Mouse (Mus musculus) retina, adult 2 months (tissue): ENCODE results near the gene Pde8a.

ENCODE experiments used
- DNase-seq: peaks from one replicate; pipeline ENCODE4 v3.0.0-alpha.2; 2012; ENCODE audit warnings: low read depth, low spot score

Gene Pde8a

GRCm38 (mm10) chr7:81336432-81336786, 123.0 kb downstream of the Pde8a start:
- no peak for DNase-seq

DNA sequence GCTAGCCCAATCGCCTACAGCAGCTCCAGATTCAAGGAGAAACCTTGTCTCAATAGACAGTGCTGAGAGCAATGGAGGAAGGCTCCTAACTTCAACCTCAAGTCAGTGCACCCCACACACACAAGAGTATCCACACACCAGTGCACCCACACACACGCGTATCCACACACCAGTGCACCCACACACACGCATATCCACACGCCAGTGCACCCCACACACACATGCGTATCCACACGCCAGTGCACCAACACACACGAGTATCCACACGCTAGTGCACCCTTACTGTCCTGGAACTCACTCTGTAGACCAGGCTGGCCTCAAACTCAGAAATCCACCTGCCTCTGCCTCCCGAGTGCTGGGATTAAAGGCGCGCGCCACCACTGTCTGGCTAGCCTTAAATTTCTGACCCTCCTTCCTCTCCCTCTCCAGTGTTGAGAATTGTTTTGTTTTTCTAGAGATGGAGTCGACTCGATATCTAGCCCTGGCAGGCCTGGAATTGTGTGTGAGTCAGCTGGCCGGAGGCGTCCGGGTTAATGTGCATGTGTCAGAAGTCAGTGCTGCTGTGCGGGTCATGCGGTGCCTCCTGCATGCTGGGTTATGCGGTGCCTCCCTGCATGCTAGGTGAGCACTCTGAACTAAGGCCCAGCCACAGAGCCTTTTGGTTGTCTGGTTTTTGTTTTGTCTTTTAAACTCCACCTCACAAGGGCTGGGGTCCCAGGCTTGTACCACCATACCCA, 124.6 kb downstream of the Pde8a start:
- no peak for DNase-seq

DNA sequence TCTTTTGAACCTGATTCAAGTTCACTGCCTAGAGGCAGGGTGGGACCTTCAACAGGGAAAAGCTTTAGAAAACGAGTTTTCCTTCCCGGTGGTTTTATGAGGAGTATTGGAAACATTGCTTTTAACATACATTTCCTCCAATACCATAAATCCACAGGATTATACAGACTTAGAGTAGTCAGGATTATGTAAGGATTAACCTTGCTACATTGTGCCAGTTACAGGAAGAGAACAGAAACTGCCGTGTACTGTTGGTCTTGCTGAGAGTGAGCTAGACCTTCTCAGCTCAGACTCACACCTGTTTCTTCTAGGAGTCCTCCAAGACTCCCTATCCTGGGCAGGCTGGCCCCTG, 125.1 kb downstream of the Pde8a start:
- DNase-seq, result peak; percentile 54

DNA sequence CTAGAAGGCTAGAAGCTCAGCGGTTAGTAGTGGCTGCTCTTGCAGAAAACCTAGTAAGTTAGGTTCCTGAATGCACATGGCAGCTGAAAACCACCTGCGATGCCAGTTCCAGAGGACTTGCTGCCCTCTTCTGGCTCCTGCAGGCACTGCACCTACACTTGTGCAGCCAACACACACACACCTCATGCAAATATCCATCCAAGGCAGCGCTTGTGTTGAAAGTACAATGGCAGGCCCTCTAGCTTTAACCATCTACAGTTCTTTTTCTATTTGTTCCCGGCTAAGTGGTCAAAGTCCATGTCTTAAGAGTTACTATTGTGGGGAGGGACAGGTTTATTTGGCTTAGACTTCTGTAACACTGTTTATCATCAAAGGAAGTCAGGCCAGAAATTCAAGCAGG, 126.4 kb downstream of the Pde8a start:
- peak; percentile 42 for DNase-seq

GRCm38 (mm10) chr7:81341563-81341962, 128.2 kb downstream of the Pde8a start:
- no peak for DNase-seq

GRCm38 (mm10) chr7:81342356-81343094, 129.1 kb downstream of the Pde8a start:
- DNase-seq, result no peak

DNA sequence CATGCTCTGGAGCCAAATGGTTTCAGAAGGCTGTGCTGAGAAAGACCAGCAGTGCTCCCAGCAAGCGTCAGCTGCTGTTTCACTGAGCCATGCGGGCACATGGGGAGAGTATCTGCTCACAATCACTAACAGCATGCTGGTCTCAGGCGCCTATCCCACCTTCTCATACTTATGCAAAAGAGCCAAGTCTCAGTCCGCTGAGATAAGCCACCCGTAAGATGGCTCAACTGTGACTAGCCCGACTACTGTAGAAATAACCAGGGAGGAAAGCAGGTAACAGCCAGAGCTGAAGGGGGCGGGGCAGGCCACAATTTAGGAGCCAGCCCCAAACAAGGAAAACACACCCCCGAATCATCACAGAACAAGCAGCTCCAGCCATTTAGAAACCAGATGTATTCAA, 129.9 kb downstream of the Pde8a start:
- no peak for DNase-seq

DNA sequence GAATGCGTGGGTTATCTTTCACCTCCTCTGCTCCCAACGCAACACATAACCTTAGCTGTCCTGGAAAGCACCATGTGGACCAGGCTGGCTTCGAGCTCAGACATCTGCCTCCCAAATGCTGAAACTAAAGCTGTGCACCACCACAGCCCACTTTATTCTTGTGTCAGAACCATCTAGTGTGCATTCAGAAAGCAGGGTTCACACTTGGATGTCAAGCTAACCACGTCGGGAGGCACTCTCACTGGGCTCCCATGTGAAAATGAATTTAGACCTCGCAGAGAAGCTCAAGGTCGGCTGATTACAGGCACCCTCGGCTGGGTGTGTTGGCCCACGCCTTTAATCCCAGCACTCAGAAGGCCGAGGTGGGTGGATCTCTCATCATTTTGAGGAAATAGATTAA, 130.4 kb downstream of the Pde8a start:
- DNase-seq, result no peak

DNA sequence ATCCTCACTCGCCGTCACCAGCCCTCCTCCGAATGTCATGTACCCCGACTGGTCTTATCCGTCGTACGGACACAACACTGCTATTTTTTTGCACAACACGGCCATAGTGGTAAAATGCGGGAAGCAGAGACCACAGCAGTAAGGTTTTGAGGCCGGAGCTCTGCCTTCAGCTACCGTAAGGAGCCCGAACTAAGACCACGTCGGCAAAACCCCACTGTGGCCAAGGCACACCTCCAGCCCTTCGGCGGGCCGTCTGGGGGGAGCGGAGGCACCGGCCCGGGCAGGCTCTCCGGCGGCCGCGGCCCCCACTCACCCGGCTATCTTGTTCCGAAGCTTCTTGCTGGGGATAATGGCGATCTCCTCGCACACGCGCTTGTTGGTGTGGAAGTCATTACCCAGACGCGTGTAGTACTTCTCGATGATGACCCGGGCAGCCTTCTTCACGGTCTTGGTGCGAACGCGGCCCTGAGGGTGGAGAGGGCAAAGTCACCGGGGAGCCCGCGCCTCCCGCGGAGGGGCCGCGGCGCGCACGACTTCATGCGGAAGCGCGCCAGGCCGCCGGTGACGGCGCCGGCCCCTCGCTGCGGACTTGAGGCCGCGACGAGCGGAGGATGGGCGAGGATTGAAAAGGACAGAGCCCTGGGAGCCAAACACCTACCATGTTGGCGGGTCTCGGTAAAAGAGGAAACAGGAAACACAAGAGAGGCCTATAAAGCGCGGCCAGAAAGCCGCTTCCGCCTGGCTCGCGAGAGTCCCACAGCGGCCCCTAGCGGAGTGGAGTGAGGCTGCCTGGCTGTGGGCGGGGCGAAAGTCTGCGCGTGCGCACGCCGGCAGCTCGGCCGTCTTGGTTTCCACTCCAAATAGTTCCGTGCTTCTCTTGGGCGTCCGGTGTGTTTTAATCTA, 131.4 kb downstream of the Pde8a start, which contains the start of gene Rps17:
Gene Rps17, minus strand, starts transcription at position 711 of the 903 bp plus-strand sequence.
- peak; percentile 92 for DNase-seq

GRCm38 (mm10) chr7:81345447-81346170, 132.2 kb downstream of the Pde8a start:
- no peak for DNase-seq

DNA sequence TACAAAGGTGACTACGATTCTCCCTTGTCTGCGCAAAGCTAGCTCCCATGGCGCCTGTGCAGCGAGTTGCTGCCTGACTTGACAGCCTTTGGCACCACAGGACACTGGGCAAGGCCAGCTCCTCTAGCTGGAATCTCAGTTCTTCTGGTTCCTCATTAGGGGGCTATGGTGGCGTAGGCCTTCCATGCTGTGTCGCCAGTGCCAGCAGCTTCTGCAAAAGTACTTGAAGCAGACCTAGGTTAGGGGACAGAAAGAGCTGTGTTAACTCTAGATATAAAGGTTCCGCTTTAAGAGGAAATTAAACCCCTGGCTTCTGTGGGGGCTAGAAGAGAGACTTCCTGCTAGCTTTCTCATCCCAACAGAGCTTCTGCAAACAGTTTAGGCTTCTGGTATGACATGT, 134.8 kb downstream of the Pde8a start:
- no peak for DNase-seq

- no peak for DNase-seq
These were observed 138.4 kb downstream of the Pde8a start for GRCm38 (mm10) chr7:81351826-81352225.

DNA sequence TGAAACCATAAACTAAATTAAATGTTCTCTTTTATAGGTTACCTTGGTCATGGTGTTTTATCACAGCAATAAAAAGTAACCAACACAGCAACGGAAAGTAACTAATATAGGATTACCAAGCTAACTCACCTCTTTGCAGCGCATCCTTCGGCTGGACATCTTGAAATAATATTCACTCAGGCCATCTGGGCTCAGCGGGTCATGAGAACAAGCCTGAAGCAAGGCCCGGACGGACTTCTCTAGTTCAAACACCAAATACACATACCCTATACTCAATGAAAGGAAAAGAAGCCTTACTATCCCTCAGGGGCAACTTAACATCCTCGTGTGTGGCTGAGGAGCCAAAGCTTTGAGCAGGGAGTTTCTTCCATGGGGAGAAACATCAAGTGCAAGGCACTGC, 142.3 kb downstream of the Pde8a start:
- DNase-seq, result no peak

- no peak for DNase-seq
These were observed 143.0 kb downstream of the Pde8a start for GRCm38 (mm10) chr7:81356360-81356759.

- no peak for DNase-seq
These were observed 143.6 kb downstream of the Pde8a start for GRCm38 (mm10) chr7:81356975-81357374.

DNA sequence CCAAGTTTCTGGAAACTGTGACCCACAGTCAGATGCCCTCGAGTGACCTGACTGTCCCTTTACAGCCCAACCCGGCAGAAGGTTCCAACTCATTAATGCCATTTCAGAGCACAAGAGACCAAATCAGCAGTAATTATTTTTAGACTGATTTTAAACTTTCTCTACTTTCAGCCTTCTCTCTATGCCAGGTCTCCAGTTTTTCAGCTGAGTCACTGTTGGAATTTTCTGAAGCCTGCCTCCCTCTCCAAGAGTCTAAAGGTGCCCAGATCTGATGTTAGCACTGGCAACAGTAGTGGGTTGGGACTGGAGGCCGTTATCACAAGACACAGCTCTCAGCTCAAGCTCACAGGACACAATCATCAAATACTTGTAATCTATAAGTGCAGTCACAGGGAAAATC, 154.6 kb downstream of the Pde8a start:
- no peak for DNase-seq

DNA sequence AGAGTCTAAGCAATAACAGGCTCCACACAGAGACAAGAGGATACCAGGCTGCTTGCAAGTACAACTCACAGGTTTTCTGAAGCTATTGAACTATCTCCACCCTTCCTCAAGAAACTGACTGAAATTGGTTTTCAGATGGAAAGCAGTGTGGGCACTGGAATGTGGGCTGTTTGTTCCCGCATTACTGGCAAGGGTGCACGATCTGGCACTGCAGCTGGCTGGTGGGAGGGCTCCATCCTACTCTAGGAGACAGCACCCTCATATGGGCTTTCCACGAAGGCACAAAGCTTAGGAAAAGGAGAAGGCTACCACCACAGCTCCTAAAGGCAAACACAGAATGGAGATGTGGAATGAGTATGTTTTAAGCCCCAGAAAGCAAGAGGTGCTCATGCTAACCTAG, 156.3 kb downstream of the Pde8a start:
- no peak for DNase-seq

GRCm38 (mm10) chr7:81371811-81372210, 158.4 kb downstream of the Pde8a start:
- DNase-seq, result no peak

DNA sequence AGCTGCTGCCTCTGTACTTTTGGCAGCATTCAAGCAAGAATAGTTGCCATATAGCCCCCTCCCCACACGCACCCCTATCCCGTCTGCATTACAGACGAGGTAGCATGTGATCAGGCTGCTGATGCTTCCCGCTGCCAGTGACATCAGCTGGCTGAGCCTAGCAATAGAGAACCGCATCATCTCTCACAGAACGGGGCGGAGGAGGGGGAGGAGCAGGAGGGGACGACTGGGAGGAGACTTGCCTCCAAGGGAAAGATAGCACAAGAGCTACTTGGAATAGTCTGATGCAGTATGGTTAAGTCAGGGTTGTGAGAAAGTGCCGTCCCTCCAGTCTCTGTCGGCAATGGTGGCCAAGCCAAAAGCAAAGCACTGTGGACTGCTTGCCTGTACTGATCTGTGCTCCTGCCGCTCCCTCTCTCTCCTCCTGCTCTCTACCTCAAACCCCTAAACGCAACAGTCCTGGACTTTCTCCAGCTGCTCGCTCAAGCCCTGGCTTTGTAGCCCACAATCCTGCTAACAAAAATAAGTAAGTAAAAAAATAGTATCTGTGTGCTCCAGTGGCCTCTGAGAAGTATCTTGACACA, 159.0 kb downstream of the Pde8a start:
- peak; percentile 28 for DNase-seq

- DNase-seq, result no peak
These were observed 166.0 kb downstream of the Pde8a start for GRCm38 (mm10) chr7:81379363-81379762.
